Mouse (Mus musculus) fibroblast of lung, adult 2 months (primary cell): ENCODE results near the gene Mthfr.

Experiments used
- DNase-seq: peaks from one replicate; pipeline ENCODE4 v3.0.0-alpha.2; 2011; ENCODE audit warnings: low read depth

Mthfr gene

GRCm38 (mm10) chr4:148065702-148066400 is 27.0 kb downstream of the Mthfr start:
- no peak for DNase-seq

GRCm38 (mm10) chr4:148066401-148066744 is 27.5 kb downstream of the Mthfr start:
- no peak for DNase-seq

GRCm38 (mm10) chr4:148067346-148067745 is 28.5 kb downstream of the Mthfr start:
- DNase-seq: no peak

- no peak for DNase-seq
Measured at GRCm38 (mm10) chr4:148069602-148070218, 30.8 kb downstream of the Mthfr start.

GRCm38 (mm10) chr4:148071508-148071907 is 32.6 kb downstream of the Mthfr start:
- DNase-seq: no peak

- DNase-seq: no peak
Measured at GRCm38 (mm10) chr4:148074521-148075189, 35.8 kb downstream of the Mthfr start.

GRCm38 (mm10) chr4:148075259-148075658 is 36.4 kb downstream of the Mthfr start:
- no peak for DNase-seq

GRCm38 (mm10) chr4:148075881-148076280 is 37.0 kb downstream of the Mthfr start:
- DNase-seq: no peak

- no peak for DNase-seq
Measured at GRCm38 (mm10) chr4:148079212-148079611, 40.3 kb downstream of the Mthfr start.

GRCm38 (mm10) chr4:148079944-148080596 is 41.2 kb downstream of the Mthfr start:
- DNase-seq: no peak

- DNase-seq: no peak
Measured at GRCm38 (mm10) chr4:148080597-148080973, 41.7 kb downstream of the Mthfr start.

- no peak for DNase-seq
Measured at GRCm38 (mm10) chr4:148081201-148081600, 42.3 kb downstream of the Mthfr start.

- DNase-seq: no peak
Measured at GRCm38 (mm10) chr4:148082257-148083044, 43.6 kb downstream of the Mthfr start.

GRCm38 (mm10) chr4:148083176-148083899 is 44.5 kb downstream of the Mthfr start:
- no peak for DNase-seq

GRCm38 (mm10) chr4:148084261-148084714 is 45.4 kb downstream of the Mthfr start:
- no peak for DNase-seq

GRCm38 (mm10) chr4:148085131-148085906 is 46.4 kb downstream of the Mthfr start:
- DNase-seq: no peak

- no peak for DNase-seq
Measured at GRCm38 (mm10) chr4:148085907-148086305, 47.0 kb downstream of the Mthfr start.

- DNase-seq: no peak
Measured at GRCm38 (mm10) chr4:148087091-148087906, 48.4 kb downstream of the Mthfr start.

GRCm38 (mm10) chr4:148087907-148088527 is 49.1 kb downstream of the Mthfr start, which contains the start of gene Agtrap:
TSS of gene Agtrap (minus strand) at chr4:148088031.
- peak; percentile 64 for DNase-seq
